Mouse (Mus musculus) stomach, postnatal 0 days (tissue): ENCODE measurements at regions not wholly inside any gene's neighbourhood (a gene's known extent, or its start where the extent isn't known, plus 50 kb on each side); places are given as distances from the start of the nearest gene placed in this dataset.

Experiments used
- ATAC-seq: fragments of 200-750 bp; cut with Nextera tagmentation; 2 replicates; pipeline ENCODE4 v1.8.0; 2017; ENCODE audit not compliant: low FRiP score, low TSS enrichment
- DNase-seq: peaks from one replicate; pipeline ENCODE4 v3.0.0-alpha.2; 2016; ENCODE audit warnings: low spot score
- H3K27ac ChIP-seq: fragments of 300-500 bp; sonication (generic); replicated peaks from 2 replicates; pipeline ENCODE4 v1.5.1; 2014; ENCODE audit warnings: mild to moderate bottlenecking, control low read depth
- H3K27me3 ChIP-seq: fragments of 300-500 bp; sonication (generic); 2 replicates; pipeline ENCODE4 v1.6.1; 2014; ENCODE audit warnings: low read length; ENCODE audit not compliant: control insufficient read depth, insufficient read depth
- H3K36me3 ChIP-seq: fragments of 300-500 bp; sonication (generic); 2 replicates; pipeline ENCODE4 v1.6.1; 2014; ENCODE audit warnings: low read length, mixed read lengths; ENCODE audit not compliant: control insufficient read depth, insufficient read depth
- H3K4me1 ChIP-seq: fragments of 300-500 bp; sonication (generic); replicated peaks from 2 replicates; pipeline ENCODE4 v1.6.1; 2014; ENCODE audit warnings: antibody characterized with exemption; ENCODE audit not compliant: control insufficient read depth, insufficient read depth
- H3K4me2 ChIP-seq: fragments of 300-500 bp; sonication (generic); replicated peaks from 2 replicates; pipeline ENCODE4 v1.6.1; 2014; ENCODE audit warnings: low read depth, mild to moderate bottlenecking, control low read depth, moderate library complexity
- H3K4me3 ChIP-seq: fragments of 300-500 bp; sonication (generic); 2 replicates; pipeline ENCODE4 v1.5.1; 2014; ENCODE audit warnings: low read depth, low read length, control low read depth
- H3K9ac ChIP-seq: fragments of 300-500 bp; sonication (generic); 2 replicates; pipeline ENCODE4 v1.6.1; 2014; ENCODE audit warnings: mild to moderate bottlenecking, low read length, control low read depth, mixed read lengths
- H3K9me3 ChIP-seq: fragments of 300-500 bp; sonication (generic); 2 replicates; pipeline ENCODE4 v1.6.1; 2016; ENCODE audit warnings: low read length; ENCODE audit not compliant: control insufficient read depth
- CTCF ChIP-seq: IDR thresholded peaks from 2 replicates; pipeline ENCODE4 v1.5.1; 2016; ENCODE audit warnings: antibody characterized with exemption, low read depth, mild to moderate bottlenecking, moderate library complexity
- EP300 ChIP-seq: optimal IDR thresholded peaks from 2 replicates; pipeline ENCODE3; 2016; ENCODE audit warnings: antibody characterized with exemption
- WGBS: fragments of 180-500 bp; shearing (Covaris S2); extraction: QIAGEN DNeasy Blood & Tissue Kit; methylation state at CpG from one replicate; pipeline ENCODE4 v1.1.7; 2014; 5-methylcytosine and 5-hydroxymethylcytosine counted together

- WGBS = 73% methylated on average over 15 of the region's 15 CpGs
- Histone ChIP-seq H3K36me3 (no peaks in the 10 kb centered on the region), H3K4me2 (no peak overlapping the region), H3K9me3 (no peaks in the 10 kb centered on the region), H3K9ac (no peak overlapping the region), H3K27ac (no peak overlapping the region), H3K27me3 (no peaks in the 10 kb centered on the region), H3K4me3 (no peak overlapping the region), H3K4me1 (no peaks in the 10 kb centered on the region)
- DNase-seq = no peak
- ATAC-seq = no peak
- no peak for TF ChIP-seq CTCF
- no peak for TF ChIP-seq EP300
Measured at GRCm38 (mm10) chr9:69592329-69593062, 139.1 kb downstream of the Anxa2 start.

DNA sequence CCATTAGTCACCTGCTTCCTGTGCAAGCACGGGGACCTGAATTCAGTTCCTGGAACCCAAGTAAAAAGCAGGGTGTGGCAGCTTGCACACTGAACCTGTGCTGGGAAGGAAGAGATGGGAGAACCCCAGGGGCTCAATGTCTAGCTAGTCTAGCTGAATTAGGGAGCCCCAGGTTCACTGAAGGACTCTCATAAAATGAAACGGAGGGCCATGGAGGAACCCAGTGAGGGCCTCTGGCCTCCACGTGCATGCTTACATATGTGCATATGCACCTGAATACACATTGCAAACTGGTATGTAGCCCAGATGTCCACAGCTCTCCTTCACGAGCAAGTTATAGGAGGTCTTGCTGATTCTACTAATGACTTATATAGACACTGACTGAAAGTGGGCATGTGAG lies 135.4 kb downstream of the Anxa2 start:
- Histone ChIP-seq H3K4me3 (no peak overlapping the region), H3K36me3 (no peaks in the 10 kb centered on the region), H3K9me3 (no peaks in the 10 kb centered on the region), H3K27ac (no peak overlapping the region), H3K9ac (no peak overlapping the region), H3K27me3 (no peaks in the 10 kb centered on the region), H3K4me2 (no peak overlapping the region), H3K4me1 (no peaks in the 10 kb centered on the region)
- DNase-seq = no peak
- TF ChIP-seq CTCF (no peak), EP300 (no peak)
- ATAC-seq = no peak
- 74% methylated on average over 4 of the region's 4 CpGs for WGBS

DNA sequence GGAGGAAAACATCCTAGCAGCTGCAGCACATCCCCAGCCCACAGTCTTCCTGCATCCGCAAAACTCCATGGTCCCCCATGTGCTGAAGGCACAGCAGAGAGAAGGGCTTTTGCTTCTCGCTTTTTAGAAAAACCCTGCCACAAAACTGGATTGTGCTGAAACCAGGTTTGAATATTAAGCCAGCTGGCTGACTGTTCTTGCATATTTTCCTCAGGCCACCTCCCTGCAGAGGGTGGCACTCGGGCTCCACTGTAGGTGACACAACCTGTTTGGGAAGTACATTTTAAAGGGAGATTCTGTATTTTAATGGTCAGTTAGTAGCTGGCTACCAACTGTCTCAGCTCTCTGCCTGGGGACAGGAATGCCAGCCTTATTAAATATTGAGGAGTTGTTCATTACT lies 133.7 kb downstream of the Anxa2 start:
- no peak for ATAC-seq
- no peak for DNase-seq
- H3K4me2 ChIP-seq = no peak overlapping the region
- no peaks in the 10 kb centered on the region for H3K36me3 ChIP-seq
- H3K4me1 ChIP-seq = no peaks in the 10 kb centered on the region
- TF ChIP-seq EP300 = no peak
- no peak for TF ChIP-seq CTCF
- H3K27ac ChIP-seq = no peak overlapping the region
- no peaks in the 10 kb centered on the region for H3K27me3 ChIP-seq
- H3K9ac ChIP-seq = no peak overlapping the region
- no peaks in the 10 kb centered on the region for H3K9me3 ChIP-seq
- 63% methylated on average over 3 of the region's 3 CpGs for WGBS
- H3K4me3 ChIP-seq = no peak overlapping the region

GRCm38 (mm10) chr9:69581236-69581635 lies 127.8 kb downstream of the Anxa2 start:
- no peak for ATAC-seq
- DNase-seq = no peak
- H3K9me3 ChIP-seq = no peaks in the 10 kb centered on the region
- no peaks in the 10 kb centered on the region for H3K4me1 ChIP-seq
- H3K4me2 ChIP-seq = no peak overlapping the region
- H3K4me3 ChIP-seq = no peak overlapping the region
- H3K9ac ChIP-seq = no peak overlapping the region
- H3K27me3 ChIP-seq = no peaks in the 10 kb centered on the region
- H3K27ac ChIP-seq = no peak overlapping the region
- H3K36me3 ChIP-seq = no peaks in the 10 kb centered on the region
- peak; percentile 41; the same call in 1 of the 2 replicates for TF ChIP-seq CTCF
- no peak for TF ChIP-seq EP300

GRCm38 (mm10) chr9:69577661-69578405 lies 124.4 kb downstream of the Anxa2 start:
- H3K27me3 ChIP-seq = no peaks in the 10 kb centered on the region
- WGBS = 92% methylated on average over 10 of the region's 10 CpGs
- H3K36me3 ChIP-seq = no peaks in the 10 kb centered on the region
- H3K9me3 ChIP-seq = no peaks in the 10 kb centered on the region
- H3K4me1 ChIP-seq = no peaks in the 10 kb centered on the region
- H3K4me2 ChIP-seq = no peak overlapping the region
- no peak overlapping the region for H3K27ac ChIP-seq
- no peak for ATAC-seq
- no peak for DNase-seq
- no peak overlapping the region for H3K4me3 ChIP-seq
- TF ChIP-seq EP300 (no peak), CTCF (no peak)
- H3K9ac ChIP-seq = no peak overlapping the region

- no peak for DNase-seq
- no peak for TF ChIP-seq CTCF
- TF ChIP-seq EP300 = no peak
Measured at GRCm38 (mm10) chr9:69575386-69575785, 122.0 kb downstream of the Anxa2 start.

More at GRCm38 (mm10) chr9:69575386-69575785, 122.0 kb downstream of the Anxa2 start:
- Histone ChIP-seq H3K9ac (no peak overlapping the region), H3K9me3 (no peaks in the 10 kb centered on the region), H3K4me3 (no peak overlapping the region), H3K27me3 (no peaks in the 10 kb centered on the region), H3K36me3 (no peaks in the 10 kb centered on the region), H3K4me1 (no peaks in the 10 kb centered on the region), H3K4me2 (no peak overlapping the region), H3K27ac (no peak overlapping the region)
- ATAC-seq = no peak
- 62% methylated on average over 14 of the region's 14 CpGs for whole genome bisulfite sequencing
